Mouse (Mus musculus) cortical plate, adult 2 months (tissue): Measurements from ENCODE around the gene Mea1. TPM values are rescaled to one million over a fixed set of nuclear protein-coding genes. Genes with fewer than 3 reads are reported as not detected.
A peak's percentile ranks its signal among the peaks of the same experiment; 100 is the strongest.

ENCODE experiments used
- H3K27ac ChIP-seq: fragments of 200-500 bp; 2 replicates; pipeline ENCODE4 v1.5.1; 2012; ENCODE audit warnings: low read length, control low read depth, inconsistent platforms; ENCODE audit not compliant: insufficient read depth
- H3K4me1 ChIP-seq: fragments of 200-500 bp; 2 replicates; pipeline ENCODE4 v1.6.1; 2011; ENCODE audit warnings: low read length; ENCODE audit not compliant: control insufficient read depth, insufficient read depth
- H3K4me3 ChIP-seq: fragments of 200-500 bp; 2 replicates; pipeline ENCODE4 v1.5.1; 2011; ENCODE audit warnings: mild to moderate bottlenecking, low read length, control low read depth; ENCODE audit not compliant: insufficient read depth
- CTCF ChIP-seq: fragments of 200-500 bp; IDR thresholded peaks from 2 replicates; pipeline ENCODE4 v1.5.1; 2011; ENCODE audit warnings: mild to moderate bottlenecking, control low read depth, low read length; ENCODE audit not compliant: insufficient read depth; ENCODE audit errors: extremely low read depth
- POLR2A ChIP-seq: fragments of 200-500 bp; IDR thresholded peaks from 2 replicates; pipeline ENCODE4 v1.6.1; 2011; ENCODE audit warnings: mild to moderate bottlenecking, low read length, control low read depth; ENCODE audit not compliant: insufficient read depth; ENCODE audit errors: extremely low read depth
- polyA plus RNA-seq: library from polyadenylated mRNA; depleted of rRNA; stranded (reverse); fragments of >200 nt; gene quantifications from 2 replicates; pipeline ENCODE4 v1.2.3, GENCODE M21; 2012

The Mea1 gene
- polyA plus RNA-seq, 1 experiment: 157 TPM

DNA sequence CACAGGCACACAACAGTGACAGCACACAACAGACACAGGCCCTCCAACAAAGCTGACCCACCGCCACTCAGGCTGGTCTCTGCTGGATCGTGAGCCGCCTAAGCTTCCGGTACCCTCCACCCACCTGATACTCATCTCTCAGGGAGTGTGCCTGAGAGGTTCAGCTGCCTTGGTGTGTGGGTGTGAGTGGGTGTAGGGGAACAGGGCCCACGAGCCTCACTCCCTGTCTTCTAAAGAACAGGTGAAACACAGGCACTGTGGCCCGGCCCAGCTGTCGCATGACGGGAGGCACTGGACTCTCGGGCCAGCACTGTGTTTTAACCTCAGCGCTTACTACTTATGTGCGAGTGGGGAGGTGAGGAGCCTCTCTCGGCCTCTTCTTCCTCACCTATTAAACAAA lies 23.5 kb downstream of the Mea1 start:
- no peak for TF ChIP-seq CTCF
- no peak for TF ChIP-seq POLR2A
- peaks cover 10% of the 10 kb centered on the region for H3K4me1 ChIP-seq
- H3K4me3 ChIP-seq: peak overlapping the region; percentile 14; the same call in 1 of the 2 replicates
- H3K27ac ChIP-seq: 0 out of 2 replicates have a peak overlapping the region, but pooled peaks have one; percentile 5

DNA sequence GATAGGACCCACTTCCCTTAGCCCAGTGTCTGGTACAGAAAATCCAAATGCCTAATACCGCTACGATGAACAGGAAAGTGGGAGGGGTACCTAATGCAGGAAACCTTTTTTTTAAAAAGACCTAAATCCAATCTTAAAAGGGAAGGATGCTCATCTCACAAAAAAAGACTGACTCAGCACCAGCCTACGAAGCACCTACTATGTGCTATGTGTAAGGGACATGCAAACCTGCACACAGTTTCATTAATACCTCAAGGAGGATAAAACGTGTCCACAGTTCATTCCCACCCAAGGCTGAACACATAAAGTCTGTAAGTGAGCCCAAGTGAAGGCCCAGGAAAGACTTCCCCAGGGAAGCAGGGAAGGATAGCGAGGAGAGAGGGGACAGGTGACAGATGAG lies 23.9 kb downstream of the Mea1 start:
- H3K4me3 ChIP-seq: peak overlapping the region; percentile 14

DNA sequence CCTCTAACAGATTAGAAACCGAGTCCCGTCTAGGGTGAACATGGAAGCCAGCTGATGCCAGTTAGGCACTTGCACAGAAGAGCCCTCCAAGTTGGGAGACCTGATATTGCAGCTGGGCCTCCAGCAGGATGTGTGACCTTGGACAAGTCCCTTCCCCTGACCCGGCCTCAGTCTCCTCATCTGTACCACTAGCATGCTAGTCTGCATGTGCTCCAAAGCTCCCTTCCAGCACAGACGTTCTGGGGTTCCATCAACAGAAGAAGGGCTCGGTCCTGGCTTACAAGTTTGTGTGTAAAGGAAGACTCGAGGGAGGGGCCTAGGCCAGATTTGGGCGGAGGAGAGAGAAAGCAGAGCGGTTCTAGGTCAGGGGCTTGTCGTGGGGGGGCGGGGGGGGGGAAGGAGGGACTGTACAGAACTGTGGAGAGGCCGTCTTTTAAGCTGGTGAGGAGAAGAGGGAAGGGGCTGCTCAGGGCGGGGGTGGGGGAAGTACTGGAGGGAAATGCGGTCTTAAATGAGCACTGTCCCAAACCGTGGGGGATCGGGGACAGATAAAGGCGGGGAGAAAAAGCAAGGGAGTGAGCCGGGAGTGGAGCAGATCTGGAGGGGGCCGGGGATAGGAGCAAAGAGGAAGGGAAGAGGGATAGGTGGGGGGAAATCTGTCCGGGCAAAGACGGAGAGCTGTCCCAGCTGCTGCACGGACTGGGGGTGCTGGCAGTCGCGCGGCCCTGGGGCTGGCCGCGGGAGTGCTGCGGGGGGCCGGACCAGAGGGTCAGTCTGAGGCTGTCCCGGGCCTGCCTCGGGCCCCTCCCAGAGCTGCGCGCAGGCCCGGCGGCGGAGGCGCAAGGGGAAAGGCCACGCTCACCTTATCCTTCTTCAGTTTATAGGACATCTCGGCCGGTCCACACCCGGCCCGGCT lies 25.6 kb downstream of the Mea1 start:
- Histone ChIP-seq H3K4me1 (peaks cover 10% of the 10 kb centered on the region), H3K27ac (no peak overlapping the region), H3K4me3 (peak overlapping the region; percentile 14)
- no peak for TF ChIP-seq CTCF
- TF ChIP-seq POLR2A: no peak

More for the DNA sequence above, 23.9 kb downstream of the Mea1 start:
- TF ChIP-seq POLR2A (no peak), CTCF (no peak)
- 0 out of 2 replicates have a peak overlapping the region, but pooled peaks have one; percentile 5 for H3K27ac ChIP-seq
- peaks cover 10% of the 10 kb centered on the region for H3K4me1 ChIP-seq

DNA sequence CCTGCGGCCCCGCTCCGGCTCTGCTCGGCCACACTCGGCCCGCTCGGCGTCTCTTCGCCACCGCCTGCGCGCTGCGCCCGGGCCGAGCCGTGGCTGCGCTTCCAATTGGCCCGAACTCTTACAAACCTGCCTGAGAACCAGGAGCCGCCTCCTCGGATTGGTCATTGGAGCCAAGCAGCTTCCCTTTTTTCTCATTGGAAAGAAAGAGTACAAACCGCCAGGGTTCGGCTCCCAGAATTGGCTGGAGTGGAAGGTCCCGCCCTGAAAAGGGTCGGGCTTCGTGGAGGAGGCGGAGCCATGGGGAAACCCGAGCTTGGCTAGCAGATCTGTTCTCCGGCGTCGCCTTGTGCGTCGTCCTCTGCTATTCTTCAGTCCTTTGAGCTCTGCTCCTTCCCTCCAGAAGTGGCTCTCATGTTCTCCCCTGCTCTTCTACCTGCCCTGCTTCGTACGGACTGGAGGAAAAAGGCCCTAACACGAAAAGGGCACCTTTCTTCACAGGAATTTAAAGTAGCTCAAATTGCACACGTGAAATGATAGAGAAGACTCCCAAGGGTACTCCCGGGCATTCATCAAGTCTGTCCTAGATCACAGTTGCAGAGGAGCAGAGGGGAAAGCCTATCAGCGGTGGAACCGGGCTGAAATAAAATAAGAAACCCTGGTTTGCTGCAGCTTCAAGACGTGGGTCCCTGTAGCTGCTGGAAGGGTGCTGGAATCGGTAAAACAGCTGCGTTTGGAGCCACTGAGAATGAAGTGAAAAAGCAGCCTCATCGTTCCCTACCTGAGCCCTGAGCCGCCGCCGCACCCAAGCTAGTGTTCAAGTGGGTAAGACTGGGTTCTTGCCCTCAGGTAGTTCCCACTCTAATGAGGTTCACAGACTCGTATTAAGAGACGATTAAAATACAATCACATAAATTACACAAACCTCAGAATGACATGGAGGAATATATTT lies 26.6 kb downstream of the Mea1 start, which contains the start of gene Ppp2r5d:
Gene Ppp2r5d, minus strand, starts transcription at position 225 of the 949 bp plus-strand sequence.
- Histone ChIP-seq H3K4me1 (peaks cover 10% of the 10 kb centered on the region), H3K27ac (no peak within 1 kb of the TSS), H3K4me3 (peak within 1 kb of the TSS; percentile 14)
- no peak for TF ChIP-seq CTCF
- TF ChIP-seq POLR2A: peak; percentile 97

DNA sequence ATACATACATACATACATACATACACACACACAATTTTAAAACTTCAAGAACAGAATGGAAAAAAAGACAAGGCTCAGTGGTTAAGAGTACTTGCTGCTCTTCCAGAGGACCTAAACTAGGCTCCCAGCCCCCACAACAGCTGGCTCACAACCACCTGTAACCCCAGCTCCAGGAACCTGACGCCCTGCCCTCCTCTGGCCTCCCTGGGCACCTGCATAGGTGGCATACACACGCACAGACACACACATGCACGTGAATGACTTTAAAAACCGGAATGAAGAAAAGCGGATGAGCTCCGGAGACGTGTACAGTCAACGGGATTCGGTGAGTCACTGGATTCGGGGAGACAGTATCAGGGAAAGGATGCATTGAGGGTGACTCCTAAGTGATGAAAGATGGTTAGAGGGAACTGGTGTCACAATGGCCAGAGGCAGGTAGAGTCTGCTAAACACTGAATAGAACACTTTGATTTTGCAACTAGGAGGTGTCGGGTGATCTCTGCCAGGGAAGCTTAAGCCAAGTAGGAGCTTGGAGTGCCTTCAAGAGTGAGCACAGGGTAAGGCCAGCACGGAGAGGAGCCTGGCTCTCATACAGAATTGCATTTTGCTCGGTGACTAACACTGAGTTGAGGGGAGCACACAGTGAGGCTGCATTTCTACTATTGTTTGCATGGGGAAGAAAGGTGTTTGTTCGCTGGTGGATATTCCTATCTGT lies 27.9 kb downstream of the Mea1 start:
- no peak overlapping the region for H3K27ac ChIP-seq
- no peak for TF ChIP-seq CTCF
- TF ChIP-seq POLR2A: no peak
- H3K4me3 ChIP-seq: no peak overlapping the region
- peaks cover 8% of the 10 kb centered on the region for H3K4me1 ChIP-seq

DNA sequence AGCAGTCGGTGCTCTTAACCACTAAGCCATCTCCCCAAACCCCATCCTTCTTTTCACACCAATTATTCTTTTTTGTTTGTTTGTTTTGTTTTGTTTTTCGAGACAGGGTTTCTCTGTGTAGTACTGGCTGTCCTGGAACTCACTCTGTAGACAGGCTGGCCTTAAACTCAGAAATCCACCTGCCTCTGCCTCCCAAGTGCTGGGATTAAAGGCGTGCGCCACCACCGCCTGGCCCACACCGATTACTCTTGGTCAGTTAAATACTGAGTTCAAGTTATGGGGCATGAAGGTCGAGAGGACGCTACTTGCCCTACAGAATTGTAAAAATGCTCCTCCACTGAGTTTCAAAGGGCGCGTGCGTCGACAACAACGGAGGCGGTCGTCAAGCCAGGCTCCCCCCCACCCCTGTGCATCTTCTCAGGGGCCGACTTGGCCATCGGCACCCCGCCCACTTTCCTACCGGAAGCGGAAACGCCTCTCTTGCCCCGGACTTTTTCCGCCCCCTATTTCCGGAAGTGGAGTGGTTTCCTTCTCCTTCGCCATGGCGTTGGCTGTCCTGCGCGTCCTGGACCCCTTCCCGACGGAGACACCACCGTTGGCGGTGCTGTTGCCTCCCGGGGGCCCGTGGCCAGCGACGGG lies 32.5 kb downstream of the Mea1 start, which contains the start of gene Pex6:
Gene Pex6, plus strand, starts transcription at position 505 of the 639 bp plus-strand sequence.
- TF ChIP-seq POLR2A: peak; percentile 75
- TF ChIP-seq CTCF: no peak
- peak within 1 kb of the TSS; percentile 26; the same call in 1 of the 2 replicates for H3K27ac ChIP-seq
- H3K4me1 ChIP-seq: peaks cover 4% of the 10 kb centered on the region
- peak within 1 kb of the TSS; percentile 64 for H3K4me3 ChIP-seq

DNA sequence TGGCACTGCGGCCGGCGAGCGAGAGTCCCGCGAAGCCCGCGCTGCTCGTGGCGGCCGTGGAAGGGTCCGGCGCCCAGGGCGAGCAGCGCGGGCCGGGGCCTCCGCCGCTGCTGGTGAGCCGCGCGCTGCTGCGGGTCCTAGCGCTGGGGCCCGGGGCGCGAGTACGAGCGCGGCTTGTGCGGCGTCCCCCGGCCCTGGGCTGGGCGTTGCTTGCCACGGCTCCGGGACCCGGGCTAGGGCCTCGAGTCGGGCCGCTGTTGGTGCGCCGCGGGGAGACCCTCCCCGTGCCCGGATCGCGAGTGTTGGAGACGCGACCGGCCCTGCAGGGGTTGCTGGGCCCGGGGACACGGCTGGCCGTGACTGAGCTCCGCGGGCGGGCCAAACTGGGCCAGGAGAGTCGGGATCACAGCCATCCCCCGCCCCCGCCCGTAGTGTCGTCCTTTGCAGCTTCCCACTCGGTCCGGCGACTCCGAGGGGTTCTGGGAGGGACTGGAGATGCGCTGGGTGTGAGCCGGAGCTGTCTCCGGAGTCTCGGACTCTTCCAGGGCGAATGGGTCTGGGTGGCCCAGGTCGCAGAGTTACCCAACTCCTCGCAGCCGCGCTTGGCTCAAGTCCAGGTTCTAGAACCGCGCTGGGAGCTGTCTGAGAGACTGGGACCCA lies 33.1 kb downstream of the Mea1 start:
- no peak for TF ChIP-seq CTCF
- no peak for TF ChIP-seq POLR2A
- H3K4me3 ChIP-seq: peak overlapping the region; percentile 64
- H3K27ac ChIP-seq: no peak overlapping the region

DNA sequence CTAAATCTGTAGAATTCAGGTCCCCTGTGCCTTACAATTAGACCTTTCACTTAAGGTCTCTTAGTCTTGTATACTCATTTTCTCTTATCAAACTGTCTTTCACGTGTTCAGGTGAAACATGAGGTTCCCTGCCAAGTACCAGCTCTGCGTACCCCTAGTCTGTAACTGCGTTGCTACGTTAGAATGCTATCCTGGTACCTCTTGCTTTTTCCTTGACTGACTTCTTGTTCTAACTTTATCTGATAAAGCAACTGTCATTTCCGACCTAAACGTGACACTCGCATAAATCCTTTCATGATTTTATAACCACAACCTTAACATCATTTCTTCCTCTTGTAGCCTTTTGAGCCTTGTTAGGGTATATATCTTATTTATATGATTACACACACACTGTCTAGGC lies 33.8 kb downstream of the Mea1 start:
- TF ChIP-seq POLR2A: no peak
- TF ChIP-seq CTCF: no peak
- Histone ChIP-seq H3K4me1 (peaks cover 4% of the 10 kb centered on the region), H3K4me3 (peak overlapping the region; percentile 64; the same call in 1 of the 2 replicates), H3K27ac (no peak overlapping the region)

More for the DNA sequence above, 33.1 kb downstream of the Mea1 start:
- peaks cover 4% of the 10 kb centered on the region for H3K4me1 ChIP-seq
